20 mouse cellular contexts compared by ENCODE assay signal in genomic region chr1:177030669-177031068, GRCm38 (mm10).
"Had no signal": no experiment of that assay in that cellular context is flagged by ENCODE, and none has a peak within 500 bp of the region (broad histone marks: within the 10 kb centered on the region; RNA-seq: fewer than 3 reads in every experiment).

No protein-coding gene starts in this region.

- H3K27me3 ChIP-seq: liver, embryonic 13.5 days; lung, embryonic 15.5 days; megakaryocyte, embryonic 14.5 days; midbrain, embryonic 15.5 days; neural tube, embryonic 13.5 days had no signal

- H3K36me3 ChIP-seq: liver, embryonic 13.5 days; lung, embryonic 15.5 days; midbrain, embryonic 15.5 days had no signal

- H3K9ac ChIP-seq: liver, embryonic 13.5 days; liver, postnatal 0 days; lung, embryonic 15.5 days; midbrain, embryonic 15.5 days; neural tube, embryonic 13.5 days had no signal

- H3K9me3 ChIP-seq: liver, embryonic 13.5 days; lung, embryonic 15.5 days; megakaryocyte, embryonic 14.5 days; midbrain, embryonic 15.5 days; neural tube, embryonic 13.5 days had no signal

- H3K27ac ChIP-seq: liver, embryonic 13.5 days; lung, embryonic 15.5 days; macrophage; midbrain, embryonic 15.5 days had no signal

- H3K4me1 ChIP-seq: liver, embryonic 13.5 days; lung, embryonic 15.5 days; midbrain, embryonic 15.5 days had no signal

- DNase-seq: kidney, adult 9 months; kidney, postnatal 10 days; layer of hippocampus, adult 9-11 months; layer of hippocampus, postnatal 36 days; left cerebral cortex, postnatal 4 days; liver; liver, embryonic 13.5 days; liver, postnatal 0 days; lung, postnatal 14 days; retina, postnatal 1 day; right cerebral cortex, postnatal 4 days; spleen, adult 18-20 months; thymus, adult 18-20 months; thymus, postnatal 25 days had no signal

- H3K4me2 ChIP-seq: liver, embryonic 13.5 days; lung, embryonic 15.5 days; midbrain, embryonic 11.5 days; midbrain, embryonic 15.5 days; neural tube, embryonic 13.5 days had no signal

- ATAC-seq: liver, postnatal 0 days; midbrain, embryonic 15.5 days had no signal

- H3K4me3 ChIP-seq: liver, embryonic 13.5 days; lung, embryonic 15.5 days; megakaryocyte, embryonic 14.5 days; midbrain, embryonic 15.5 days; neural tube, embryonic 13.5 days had no signal
